In the genomic region with DNA sequence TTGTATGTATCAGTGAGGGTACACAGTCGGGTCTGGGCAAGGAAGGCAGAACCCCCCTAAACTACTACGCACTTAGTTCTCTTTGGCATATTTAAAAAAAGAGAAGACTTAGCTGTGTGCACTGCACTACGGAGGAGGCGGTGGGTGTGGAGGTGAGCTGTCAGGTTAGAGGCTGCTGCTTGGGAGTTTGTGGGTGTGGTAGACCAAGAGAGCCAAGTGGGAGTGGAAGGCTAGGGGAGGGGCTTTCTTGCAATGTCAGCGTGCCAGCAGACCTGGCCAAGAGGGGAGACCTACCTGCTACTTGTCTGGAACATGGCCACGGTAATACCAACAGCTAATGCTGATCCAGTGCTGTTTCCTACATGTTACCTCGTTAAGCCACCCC, we compare ENCODE assay signal across 9 mouse cellular contexts. TPM values are rescaled to one million over a fixed set of nuclear protein-coding genes. Genes with fewer than 3 reads are reported as not detected.
DNase-seq lines count a peak whose midpoint lies in the region; ATAC-seq and TF ChIP-seq lines count a peak whose summit lies in the region.
"Had no signal": no experiment of that assay in that cellular context is flagged by ENCODE, and none has a peak within 500 bp of the region (broad histone marks: within the 10 kb centered on the region; RNA-seq: fewer than 3 reads in every experiment).

No protein-coding gene starts in this region.

- no peak for ATAC-seq in heart, postnatal 0 days (ENCODE audit: insufficient read depth, low read depth)
- ATAC-seq in neural tube, embryonic 12.5 days (ENCODE audit: low FRiP score, low read depth), result 0 out of 2 replicates have a peak, but pooled peaks have one; percentile 1
- no peak for ATAC-seq in erythroid progenitor cell, adult 5-6 weeks (replicated peaks; ENCODE audit: low FRiP score, poor library complexity, severe bottlenecking)

- no peak overlapping the region for H3K9ac ChIP-seq in heart, postnatal 0 days (replicated peaks; ENCODE audit: low read depth, low read length)
- H3K9ac ChIP-seq in neural tube, embryonic 12.5 days, result no peak overlapping the region

- DNase-seq in left cerebral cortex, adult 2 months (ENCODE audit: extremely low spot score in 1 of 2, low spot score in 2 of 2), result peak in 1 of 2 experiments; percentile 32
- DNase-seq in left cerebral cortex, adult 9 months (ENCODE audit: low spot score in 2 of 2), result no peak
- DNase-seq in heart, postnatal 0 days (ENCODE audit: low spot score), result no peak
- peak; percentile 34 for DNase-seq in limb, embryonic 10.5 days (ENCODE audit: low spot score)
- no peak for DNase-seq in right cerebral cortex, postnatal 25 days
- DNase-seq in Muller cell, postnatal 12 days (ENCODE audit: inconsistent ontology term), result no peak

- no peak for TF ChIP-seq EP300 in heart, postnatal 0 days (IDR thresholded peaks at IDR 0.05; ENCODE audit: low read depth)

- peak overlapping the region; percentile 77 for H3K4me3 ChIP-seq in left cerebral cortex, adult 2 months
- H3K4me3 ChIP-seq in heart, postnatal 0 days (ENCODE audit: low read depth, low read length), result peak overlapping the region; percentile 51
- H3K4me3 ChIP-seq in limb, embryonic 10.5 days, result peak overlapping the region; percentile 68
- no peak overlapping the region for H3K4me3 ChIP-seq in neural tube, embryonic 12.5 days

- TF ChIP-seq CTCF in left cerebral cortex, adult 2 months (IDR thresholded peaks at IDR 0.05), result no peak
- no peak for TF ChIP-seq CTCF in heart, postnatal 0 days (IDR thresholded peaks at IDR 0.05; ENCODE audit: low read depth)

- intact Hi-C loops in left cerebral cortex, adult 2 months (cut with DNase I), result loop anchor here (2.0 kb wide), 2 partner anchors 38 to 96 kb away; no protein-coding TSS in a partner anchor

- 34% methylated on average over 7 of the region's 7 CpGs for WGBS in heart, postnatal 0 days
- WGBS in limb, embryonic 10.5 days, result 29% methylated on average over 7 of the region's 7 CpGs
- 38% methylated on average over 7 of the region's 7 CpGs for WGBS in neural tube, embryonic 12.5 days

- H3K27me3 ChIP-seq in heart, postnatal 0 days (ENCODE audit: control insufficient read depth, insufficient read depth, low read length), result peaks cover 21% of the 10 kb centered on the region
- H3K27me3 ChIP-seq in limb, embryonic 10.5 days (ENCODE audit: low read depth, poor library complexity, severe bottlenecking), result peaks cover 69% of the 10 kb centered on the region
- H3K27me3 ChIP-seq in neural tube, embryonic 12.5 days (replicated peaks), result peaks cover 23% of the 10 kb centered on the region

- H3K36me3 ChIP-seq in heart, postnatal 0 days (replicated peaks; ENCODE audit: control insufficient read depth, insufficient read depth, low read length), result no peaks in the 10 kb centered on the region
- H3K36me3 ChIP-seq in limb, embryonic 10.5 days, result no peaks in the 10 kb centered on the region
- no peaks in the 10 kb centered on the region for H3K36me3 ChIP-seq in neural tube, embryonic 12.5 days

- H3K4me2 ChIP-seq in heart, postnatal 0 days (ENCODE audit: low read depth, low read length), result peak overlapping the region; percentile 79; the same call in 1 of the 2 replicates
- H3K4me2 ChIP-seq in neural tube, embryonic 12.5 days (replicated peaks), result peak overlapping the region; percentile 97

- H3K27ac ChIP-seq in left cerebral cortex, adult 2 months, result peak overlapping the region; percentile 94; the same call in 1 of the 2 replicates
- H3K27ac ChIP-seq in heart, postnatal 0 days (ENCODE audit: low read depth), result no peak overlapping the region
- H3K27ac ChIP-seq in limb, embryonic 10.5 days, result no peak overlapping the region
- no peak overlapping the region for H3K27ac ChIP-seq in neural tube, embryonic 12.5 days
- H3K27ac ChIP-seq: heart, adult 2 months had no signal

- H3K4me1 ChIP-seq in heart, postnatal 0 days (ENCODE audit: control insufficient read depth, insufficient read depth), result peaks cover 9% of the 10 kb centered on the region; the same call in 1 of the 2 replicates
- peaks cover 16% of the 10 kb centered on the region for H3K4me1 ChIP-seq in limb, embryonic 10.5 days
- H3K4me1 ChIP-seq in neural tube, embryonic 12.5 days, result peaks cover 10% of the 10 kb centered on the region

- no peaks in the 10 kb centered on the region for H3K9me3 ChIP-seq in heart, postnatal 0 days (replicated peaks; ENCODE audit: control insufficient read depth, low read length)
- no peaks in the 10 kb centered on the region for H3K9me3 ChIP-seq in limb, embryonic 10.5 days (replicated peaks)
- H3K9me3 ChIP-seq in neural tube, embryonic 12.5 days, result no peaks in the 10 kb centered on the region

RNA-seq across cellular contexts. Expression of a gene that starts 0.4 kb away (rescaled TPM):
- total RNA-seq in left cerebral cortex, adult 2 months (2021), result 100 to 1,000 TPM; 311 to 322 TPM
- 2.7 TPM in 1 of 2 replicates, not detected in the other for total RNA-seq in heart, postnatal 0 days (2014; rRNA removed; ENCODE audit: low replicate concordance)
- polyA plus RNA-seq in heart, postnatal 0 days (2015; fragmentation: Nextera tagmentation; extraction: Ambion mirVana), result 0.07 and 0.12 TPM in 2 replicates
- polyA plus RNA-seq in limb, embryonic 10.5 days (2016; fragmentation: Nextera tagmentation; extraction: Ambion mirVana), result 0.21 and 0.40 TPM in 2 replicates
- polyA plus RNA-seq in neural tube, embryonic 12.5 days (2016; fragmentation: Nextera tagmentation; extraction: Ambion mirVana), result 0.29 TPM in 2 replicates
- 2.5 and 6.3 TPM in 2 replicates for total RNA-seq in erythroid progenitor cell, adult 5-6 weeks (2015; ENCODE audit: low replicate concordance)
- total RNA-seq in erythroid progenitor cell, adult 5-6 weeks (2017; ENCODE audit: low replicate concordance), result 3.2 and 4.8 TPM in 2 replicates

Comparison
In these comparisons a context has a peak if more than half of its experiments do, and no peak if none do; other contexts are left out.
1. RNA of a gene that starts 0.4 kb away (total RNA-seq): 311 to 322 TPM in left cerebral cortex, adult 2 months; 2.5 to 6.3 TPM in erythroid progenitor cell, adult 5-6 weeks and 2.7 TPM in heart, postnatal 0 days; every median in the first group is over 10 times any median in the second.